Comparison of ENCODE assay signal across 9 mouse cellular contexts in the genomic region with DNA sequence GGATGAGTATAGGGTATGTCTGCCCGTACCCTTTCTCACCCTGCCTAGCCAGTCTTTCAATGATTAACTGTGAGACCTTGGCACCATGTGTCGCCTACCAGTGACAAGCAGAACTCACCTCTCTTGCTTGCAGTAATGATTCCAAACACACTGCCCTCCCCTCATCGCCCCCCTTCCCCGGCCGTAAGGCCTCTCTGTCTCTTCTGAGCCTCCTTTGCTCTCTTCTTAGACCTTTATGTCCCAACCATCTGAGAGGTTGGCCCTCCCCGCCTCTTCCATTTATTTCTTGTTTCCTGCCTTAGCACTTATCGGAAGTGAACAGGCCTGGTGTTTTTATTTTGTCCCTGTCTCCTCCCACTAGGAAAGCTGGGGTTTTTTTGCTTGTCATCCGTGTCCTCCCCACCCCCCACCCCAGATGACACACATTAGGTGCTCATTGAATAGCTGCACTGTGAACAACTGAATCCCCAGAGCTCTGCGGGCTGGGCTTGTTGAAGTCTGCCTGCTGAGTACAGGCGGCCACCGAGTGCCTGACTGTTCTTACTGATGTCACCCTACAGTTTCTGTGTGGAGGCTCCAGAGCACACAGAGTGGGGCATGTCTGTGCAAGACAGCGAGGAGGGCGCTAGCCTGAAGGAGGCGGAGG.
DNase-seq lines count a peak whose midpoint lies in the region; ATAC-seq and TF ChIP-seq lines count a peak whose summit lies in the region.
"Had no signal": no experiment of that assay in that cellular context is flagged by ENCODE, and none has a peak within 500 bp of the region (broad histone marks: within the 10 kb centered on the region; RNA-seq: fewer than 3 reads in every experiment).

No protein-coding gene starts in this region.

- H3K4me3 ChIP-seq in erythroblast, embryonic 14.5 days (replicated peaks), result peak overlapping the region; percentile 55
- H3K4me3 ChIP-seq in kidney, adult 2 months (ENCODE audit: insufficient read depth, low read depth, low read length), result no peak overlapping the region

- ATAC-seq in megakaryocyte-erythroid progenitor cell, adult 5-6 weeks (replicated peaks; ENCODE audit: low FRiP score, low TSS enrichment, poor library complexity, severe bottlenecking), result peak; percentile 23

- TF ChIP-seq POLR2A in kidney, adult 2 months (IDR thresholded peaks at IDR 0.05; ENCODE audit: low read depth, low read length), result no peak

- WGBS in kidney, adult 2 months, result 11% methylated on average over 14 of the region's 14 CpGs

- intact Hi-C loops in heart, postnatal 10 days (cut with DNase I), result no loop called here

- peak; percentile 42 for DNase-seq in heart, adult 8-10 months (ENCODE audit: low spot score)
- no peak for DNase-seq in heart, postnatal 10 days
- DNase-seq in kidney, adult 2 months, result peak; percentile 89
- DNase-seq in left cerebral cortex, adult 11 months (ENCODE audit: low spot score), result no peak
- no peak for DNase-seq in gastrocnemius, postnatal 25 days
- no peak for DNase-seq in MN1 (ENCODE audit: low spot score)

- no peaks in the 10 kb centered on the region for H3K27me3 ChIP-seq in erythroblast, embryonic 14.5 days (ENCODE audit: control insufficient read depth)
- H3K27me3 ChIP-seq in kidney, adult 2 months (replicated peaks; ENCODE audit: control insufficient read depth, insufficient read depth, low read length), result no peaks in the 10 kb centered on the region

- H3K9me3 ChIP-seq in erythroblast, embryonic 14.5 days (ENCODE audit: control insufficient read depth, low read length), result no peaks in the 10 kb centered on the region

- H3K27ac ChIP-seq in kidney, adult 2 months (ENCODE audit: insufficient read depth, low read depth, low read length), result peak overlapping the region; percentile 94
- H3K27ac ChIP-seq: macrophage had no signal

- H3K36me3 ChIP-seq in erythroblast, embryonic 14.5 days (ENCODE audit: control insufficient read depth), result peaks cover 14% of the 10 kb centered on the region
- no peaks in the 10 kb centered on the region for H3K36me3 ChIP-seq in kidney, adult 2 months (ENCODE audit: control insufficient read depth, insufficient read depth, low read length)

- no peak for TF ChIP-seq CTCF in kidney, adult 2 months (conservative IDR thresholded peaks at IDR 0.05; ENCODE audit: insufficient read depth, insufficient read length, low read depth, low read length)

- peaks cover 89% of the 10 kb centered on the region for H3K4me1 ChIP-seq in erythroblast, embryonic 14.5 days (ENCODE audit: control insufficient read depth)
- H3K4me1 ChIP-seq in kidney, adult 2 months (ENCODE audit: control insufficient read depth, insufficient read depth, low read length), result peaks cover 72% of the 10 kb centered on the region

Comparison
In these comparisons a context has a peak if more than half of its experiments do, and no peak if none do; other contexts are left out.
1. DNase-seq: peak in heart, adult 8-10 months (single experiment) and kidney, adult 2 months (single experiment); none in heart, postnatal 10 days (0 of 2), left cerebral cortex, adult 11 months (single experiment), gastrocnemius, postnatal 25 days (single experiment) and MN1 (single experiment).